Mouse (Mus musculus) testis, postnatal 14 days (tissue): ENCODE data around the gene Fancc.
"Not testable (repeated sequence)": the region's sequence is repeated elsewhere in the genome, so short reads cannot be mapped to it uniquely, and the experiment has no call there.

Experiments used
- DNase-seq: peaks from one replicate; pipeline ENCODE4 v3.0.0; 2021; ENCODE audit warnings: low spot score

Gene Fancc

DNA sequence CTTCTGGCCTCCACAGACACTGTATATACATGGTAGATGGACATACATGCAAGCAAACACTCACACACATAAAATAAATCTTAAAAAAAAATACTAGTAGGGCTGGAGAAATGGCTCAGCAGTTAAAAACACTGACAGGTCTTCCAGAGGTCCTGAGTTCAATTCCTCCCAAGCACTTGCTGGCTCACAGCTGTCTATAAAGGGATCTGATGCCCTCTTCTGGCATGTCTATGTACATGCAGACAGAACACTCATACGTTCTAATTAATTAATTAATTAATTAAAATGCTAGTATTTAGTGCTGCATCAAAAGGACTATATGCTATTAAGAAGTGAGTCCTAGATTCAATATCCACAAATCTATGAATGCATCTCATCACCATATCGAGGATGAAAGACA, 78.9 kb downstream of the Fancc start:
- DNase-seq: no peak

DNA sequence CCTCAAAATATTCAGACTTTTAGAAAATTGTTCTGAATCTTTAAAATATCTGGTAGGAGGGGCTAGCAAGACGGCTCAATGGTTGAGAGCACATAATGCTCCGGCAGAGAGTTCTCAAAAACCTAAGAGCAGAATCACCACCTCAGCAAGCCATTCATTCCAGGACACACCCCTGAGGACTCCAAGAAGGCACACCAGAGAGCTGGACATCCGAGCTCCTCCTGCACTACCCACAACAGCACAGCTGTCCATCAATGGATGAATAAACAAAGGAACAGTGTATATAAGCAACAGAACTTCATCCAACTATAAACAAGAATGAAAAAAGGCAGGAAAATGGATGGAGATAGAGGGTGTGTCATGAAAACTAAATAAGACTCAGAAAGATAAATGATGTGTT, 80.3 kb downstream of the Fancc start:
- no peak for DNase-seq

DNA sequence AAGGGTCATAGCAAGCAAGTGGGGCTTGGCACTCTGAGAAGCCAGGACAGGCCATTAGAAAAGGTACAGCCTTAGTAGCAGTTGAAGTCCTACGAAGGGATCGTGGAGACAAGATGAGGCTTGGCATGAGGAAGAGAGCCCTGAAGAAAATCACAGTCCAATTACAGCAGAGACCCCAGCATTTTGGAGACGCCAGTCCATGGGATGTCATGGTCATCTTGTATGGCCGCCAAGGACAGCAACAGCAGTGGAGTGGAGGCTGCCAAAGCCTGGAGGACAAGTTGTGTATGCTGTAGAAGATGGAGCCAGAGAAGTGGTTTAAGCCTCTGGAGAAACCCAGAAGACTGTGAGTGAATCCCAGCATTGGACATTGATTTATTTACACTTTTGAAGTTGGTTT, 84.4 kb downstream of the Fancc start:
- no peak for DNase-seq

DNA sequence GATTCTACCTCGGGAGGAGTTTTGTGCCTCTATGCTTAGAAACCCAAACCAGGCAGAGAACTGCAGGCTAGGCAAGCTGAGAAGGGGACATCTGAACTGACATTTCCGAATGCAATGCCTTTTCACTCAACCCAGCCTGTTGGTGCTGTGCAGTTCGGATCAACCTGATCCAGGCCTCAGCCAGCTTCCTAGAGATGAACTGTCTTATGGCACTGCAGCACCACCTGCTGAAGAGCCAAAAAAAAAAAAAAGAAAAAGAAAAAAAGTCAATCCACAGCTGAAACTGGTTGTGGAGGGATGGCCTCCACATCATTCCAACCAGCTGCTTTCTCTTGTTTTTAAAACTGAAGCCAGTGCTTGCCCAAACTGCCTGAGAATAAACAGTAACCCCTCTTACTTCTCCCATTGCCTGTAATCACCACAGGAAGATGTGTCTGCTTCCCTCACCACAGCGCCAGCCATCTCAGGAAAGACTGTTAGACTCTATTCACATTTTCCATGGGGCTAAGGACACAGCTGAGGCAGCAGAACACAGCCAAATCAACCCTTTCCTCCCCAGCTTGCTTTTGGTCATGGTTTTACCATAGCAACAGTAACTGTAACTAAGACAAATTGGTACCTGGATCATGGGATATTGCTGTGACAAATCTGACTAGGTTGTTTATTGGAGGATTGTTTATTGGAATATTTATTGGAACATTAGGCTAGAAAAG, 85.6 kb downstream of the Fancc start:
- no peak for DNase-seq

DNA sequence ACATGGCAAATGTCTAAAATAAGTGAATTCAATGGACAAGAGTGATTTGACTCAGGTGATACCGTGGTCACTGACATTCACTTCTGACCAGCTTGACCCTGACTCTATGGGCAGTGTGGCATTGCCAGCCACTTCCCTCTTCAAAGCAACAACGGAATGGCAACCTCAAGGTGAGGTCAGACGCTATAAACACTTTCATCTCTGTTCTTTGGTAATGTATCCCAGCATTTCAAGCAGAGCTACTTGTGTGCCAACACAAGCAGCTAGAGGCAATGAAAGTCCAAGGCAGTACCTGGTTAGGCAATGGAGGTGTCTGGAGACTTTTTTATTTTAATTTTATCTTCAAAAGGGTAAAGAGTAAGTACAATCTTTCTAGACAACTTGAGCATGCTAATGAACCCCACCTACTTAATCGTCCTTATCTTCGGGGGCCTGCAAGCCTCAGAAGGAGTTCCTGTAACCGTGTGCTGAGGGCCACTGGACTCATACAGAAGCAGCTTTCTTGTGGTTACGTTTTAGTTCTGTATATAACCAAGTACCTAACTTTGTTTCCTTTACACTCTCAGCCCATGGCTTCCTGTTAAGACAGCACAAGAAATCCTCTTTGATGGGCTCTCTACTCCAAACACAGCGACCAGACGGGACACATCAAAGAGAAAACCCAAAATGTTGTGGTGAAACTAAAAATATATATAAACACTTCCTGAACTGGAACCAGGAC, 86.3 kb downstream of the Fancc start:
- DNase-seq: no peak

DNA sequence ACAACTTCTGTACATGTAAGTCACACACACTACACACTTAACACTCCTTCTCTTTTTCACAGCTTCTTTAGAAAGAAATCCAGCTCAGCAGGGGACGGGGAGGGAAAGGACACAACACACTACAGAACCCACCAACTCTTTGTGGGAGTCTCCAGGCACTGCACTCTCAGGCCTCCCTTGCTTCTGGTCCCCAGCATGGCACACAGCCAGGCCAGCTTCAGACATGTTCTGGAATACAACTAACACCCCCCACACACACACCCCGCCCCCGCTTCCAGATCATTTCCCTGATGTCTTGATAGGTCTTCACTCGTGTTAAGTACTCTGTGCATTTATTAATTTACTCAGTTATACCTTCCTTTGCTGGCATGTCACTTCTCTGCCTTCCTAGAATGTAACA, 91.9 kb downstream of the Fancc start:
- no peak for DNase-seq

DNA sequence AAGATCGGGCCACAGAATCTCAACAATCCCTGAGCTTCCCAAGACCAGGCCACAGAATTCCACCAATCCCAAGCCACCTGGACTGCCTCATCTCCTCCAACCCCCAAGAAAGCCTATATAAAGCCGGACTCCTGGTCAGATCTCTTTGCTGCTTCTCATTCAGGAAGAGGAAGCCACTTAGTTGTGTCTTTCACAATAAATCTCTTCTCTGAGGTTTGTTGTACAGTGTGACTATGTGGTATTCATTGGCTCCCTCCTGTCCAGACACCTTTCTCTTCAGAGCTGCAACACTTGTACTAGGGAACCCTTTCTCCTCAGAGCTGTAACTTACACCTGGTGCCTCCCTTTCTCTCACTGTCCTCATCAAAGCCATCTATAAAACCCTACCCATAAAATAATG, 92.4 kb downstream of the Fancc start:
- no peak for DNase-seq

DNA sequence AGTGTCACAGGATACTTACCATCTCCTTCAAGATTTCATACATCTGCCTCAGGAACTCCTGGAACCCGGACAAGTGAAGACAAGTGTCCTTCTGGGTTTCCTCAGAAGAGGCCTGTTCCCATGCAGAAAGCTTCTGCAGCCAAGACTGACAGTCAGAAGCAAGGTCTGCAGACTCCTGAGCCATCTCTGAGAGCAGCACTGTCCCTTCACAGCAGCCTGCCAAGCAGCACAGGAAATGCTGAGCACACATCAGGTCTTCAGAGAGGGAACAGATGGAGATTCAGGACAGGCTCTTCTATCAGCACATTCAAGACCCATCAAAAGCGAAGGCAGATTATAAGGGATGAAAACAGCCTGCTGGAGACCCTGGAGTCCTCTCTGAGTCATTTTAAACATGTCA, 94.3 kb downstream of the Fancc start:
- DNase-seq: no peak

DNA sequence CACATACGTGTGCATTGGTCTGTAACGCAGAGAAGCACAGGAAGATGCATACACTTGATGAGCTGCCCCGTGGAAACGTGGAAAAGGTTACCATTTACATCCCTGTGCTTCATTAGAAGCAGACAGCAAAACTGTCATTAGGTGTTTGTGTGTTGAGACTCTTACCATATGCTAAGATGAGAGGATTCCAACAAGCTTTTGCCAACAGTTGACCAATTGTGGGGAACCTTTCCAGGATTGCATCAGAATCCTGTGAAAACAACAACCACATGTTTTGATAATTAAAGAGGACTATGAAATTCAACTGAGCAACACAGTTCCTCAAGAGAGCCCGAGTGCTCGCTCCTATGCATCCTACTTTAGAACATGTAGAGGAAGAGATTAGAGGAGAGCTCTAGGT, 97.0 kb downstream of the Fancc start:
- no peak for DNase-seq

DNA sequence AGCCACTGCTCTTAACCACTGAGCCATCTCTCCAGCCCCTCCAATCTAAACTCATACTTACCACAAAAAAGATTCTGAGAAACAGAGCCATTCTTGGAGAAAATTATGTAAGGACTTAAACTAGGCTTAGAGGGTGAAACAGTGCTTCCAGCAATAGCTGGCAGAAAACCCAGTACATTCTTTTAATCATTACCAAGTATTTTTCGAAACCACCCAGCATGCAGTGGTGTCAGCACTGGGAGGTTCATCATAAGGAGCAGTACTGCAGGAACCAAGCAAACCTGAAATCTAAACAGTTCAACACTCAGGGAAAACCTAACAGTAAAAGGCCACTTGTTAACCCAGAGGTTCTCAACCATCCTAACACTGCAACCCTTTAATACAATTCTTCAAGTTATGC, 99.7 kb downstream of the Fancc start:
- DNase-seq: no peak

DNA sequence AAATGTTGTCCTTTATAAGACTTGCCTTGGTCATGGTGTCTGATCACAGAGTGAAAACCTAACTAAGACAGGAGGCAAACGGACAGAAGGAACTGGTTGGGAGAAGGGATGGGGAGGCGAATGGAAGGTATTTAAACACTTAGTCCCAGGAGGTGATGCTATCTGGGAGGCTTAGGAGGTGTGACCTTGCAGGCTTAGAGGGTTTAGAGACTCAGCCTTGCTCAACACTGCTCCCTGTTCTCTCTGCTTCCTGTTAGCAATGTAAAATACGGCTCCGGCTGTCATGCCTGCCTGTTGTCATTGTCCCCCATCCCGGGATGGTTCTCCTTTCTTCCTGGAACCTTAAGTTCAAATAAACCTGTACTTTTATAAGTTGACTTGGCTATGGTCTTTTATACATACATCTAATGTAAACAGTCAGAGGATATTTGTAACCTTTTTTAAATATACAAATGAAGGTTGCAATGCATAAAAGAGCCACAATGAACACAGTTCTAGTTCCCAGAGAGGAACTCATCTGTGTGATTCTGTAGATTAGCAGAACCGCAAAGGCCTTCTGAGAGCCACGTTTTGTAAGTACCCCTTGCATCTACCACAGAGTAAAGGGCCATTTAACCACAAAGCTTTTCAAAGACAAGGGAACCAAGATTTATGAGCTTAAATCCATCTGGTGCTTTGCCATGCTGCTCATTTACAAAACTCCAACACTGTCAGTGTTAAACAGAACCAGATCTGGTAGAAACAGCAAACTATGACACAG, 102.6 kb downstream of the Fancc start:
- no peak for DNase-seq

DNA sequence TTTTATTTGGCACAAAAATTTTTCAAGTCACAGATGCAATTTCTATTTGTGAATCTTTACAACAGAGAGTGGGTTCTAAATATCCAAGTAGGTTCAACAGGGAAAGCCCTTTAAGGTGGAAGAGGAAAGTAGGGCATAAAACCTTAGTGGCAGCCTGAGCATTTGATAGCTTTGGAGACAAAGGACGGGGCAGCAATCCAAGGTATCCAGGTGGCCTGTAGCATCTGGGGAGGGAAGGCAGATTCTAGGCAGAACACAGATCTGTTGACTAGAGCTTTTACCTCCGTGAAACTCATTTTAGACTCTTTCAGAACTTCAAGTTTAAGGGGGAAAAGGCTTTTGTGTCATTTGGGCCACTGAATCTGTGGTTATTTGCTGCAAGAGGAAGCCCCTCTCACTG, 111.8 kb downstream of the Fancc start:
- DNase-seq: no peak

DNA sequence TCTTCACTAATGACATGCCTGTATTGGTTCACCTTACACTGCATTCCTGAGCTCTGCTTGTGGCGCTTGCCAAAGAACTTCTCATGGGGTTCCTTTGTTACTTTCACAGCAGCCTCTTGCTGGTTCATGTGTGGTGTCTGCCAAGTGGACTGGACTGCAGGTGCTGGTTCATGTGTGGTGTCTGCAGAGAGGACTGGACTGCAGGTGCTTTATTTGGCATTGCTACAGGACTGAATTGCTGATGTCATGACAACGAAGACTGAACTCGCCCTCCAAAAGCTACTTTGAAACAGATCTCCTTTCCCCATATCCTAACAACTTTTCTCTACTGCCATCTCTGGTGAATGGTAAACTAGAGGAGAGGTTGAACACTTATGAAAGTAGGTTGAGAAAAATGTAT, 112.3 kb downstream of the Fancc start:
- no peak for DNase-seq

DNA sequence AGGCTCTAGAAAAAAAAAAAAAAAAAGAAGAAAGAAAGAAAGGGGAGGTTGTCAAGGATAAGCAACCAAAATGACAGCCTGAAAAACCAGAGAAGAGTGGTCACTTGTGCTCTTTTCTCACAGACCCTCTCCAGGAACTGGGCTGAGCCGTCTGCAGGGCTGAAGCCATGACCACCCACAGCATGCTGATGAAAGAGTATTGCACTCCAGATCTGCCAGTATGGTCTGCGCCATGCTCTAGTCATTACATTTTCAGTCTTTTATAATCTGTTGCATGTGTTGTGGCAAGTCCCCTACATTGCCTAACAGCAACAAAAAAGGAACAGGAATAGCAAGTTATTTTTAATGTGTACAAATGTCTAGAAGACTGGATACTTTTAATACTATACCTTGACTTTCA, 114.9 kb downstream of the Fancc start:
- no peak for DNase-seq

DNA sequence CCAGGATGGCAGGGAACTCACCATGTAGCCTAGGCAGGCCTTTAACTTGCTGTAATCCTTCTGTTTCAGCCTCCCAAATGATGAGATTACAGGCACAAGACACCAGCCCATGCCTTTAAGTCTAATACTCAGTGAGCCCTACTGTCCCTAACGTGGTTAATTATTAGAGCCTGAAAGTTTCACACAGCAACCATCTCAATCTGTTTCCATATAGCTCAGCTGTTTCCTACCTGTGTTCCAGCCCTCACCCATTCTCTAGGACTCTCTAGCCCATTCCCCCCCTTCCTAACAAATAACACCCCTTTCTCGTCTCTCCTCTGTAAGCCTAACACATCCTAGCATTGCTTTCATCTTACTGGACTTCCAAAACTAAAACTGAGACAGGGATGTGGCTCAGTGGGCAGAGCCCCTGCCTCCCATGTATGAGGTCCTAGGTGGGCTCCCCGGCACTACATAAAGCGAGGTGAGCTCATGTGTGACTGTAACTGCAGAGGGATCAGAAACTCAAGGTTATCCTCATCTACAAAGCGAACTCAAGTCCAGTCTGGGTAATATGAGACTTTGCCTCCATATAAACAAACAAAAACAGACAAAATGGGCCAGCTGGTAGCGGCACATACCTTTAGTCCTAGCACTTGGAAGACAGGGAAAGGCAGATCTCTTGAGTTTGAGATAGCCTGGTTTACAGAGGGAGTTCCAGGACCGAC, 123.5 kb downstream of the Fancc start:
- DNase-seq: no peak

DNA sequence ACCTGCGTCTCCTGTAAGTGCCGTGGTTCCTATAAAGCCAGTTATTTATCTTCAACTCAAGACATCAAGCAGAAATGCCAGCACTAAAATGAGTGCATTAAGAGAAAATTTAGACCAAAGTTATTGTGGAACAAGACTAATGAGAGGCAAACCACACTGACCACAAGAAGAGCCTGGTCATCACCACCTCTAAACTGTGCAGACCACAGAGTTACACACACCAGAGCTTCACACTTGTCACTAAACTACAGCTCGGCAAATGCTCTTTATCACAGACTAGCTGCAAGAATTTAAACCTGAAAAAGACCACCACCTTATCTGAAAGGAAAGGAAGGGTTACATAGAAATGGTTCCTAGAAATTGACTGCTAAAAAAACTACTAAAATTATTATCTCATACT, 135.3 kb downstream of the Fancc start:
- no peak for DNase-seq

DNA sequence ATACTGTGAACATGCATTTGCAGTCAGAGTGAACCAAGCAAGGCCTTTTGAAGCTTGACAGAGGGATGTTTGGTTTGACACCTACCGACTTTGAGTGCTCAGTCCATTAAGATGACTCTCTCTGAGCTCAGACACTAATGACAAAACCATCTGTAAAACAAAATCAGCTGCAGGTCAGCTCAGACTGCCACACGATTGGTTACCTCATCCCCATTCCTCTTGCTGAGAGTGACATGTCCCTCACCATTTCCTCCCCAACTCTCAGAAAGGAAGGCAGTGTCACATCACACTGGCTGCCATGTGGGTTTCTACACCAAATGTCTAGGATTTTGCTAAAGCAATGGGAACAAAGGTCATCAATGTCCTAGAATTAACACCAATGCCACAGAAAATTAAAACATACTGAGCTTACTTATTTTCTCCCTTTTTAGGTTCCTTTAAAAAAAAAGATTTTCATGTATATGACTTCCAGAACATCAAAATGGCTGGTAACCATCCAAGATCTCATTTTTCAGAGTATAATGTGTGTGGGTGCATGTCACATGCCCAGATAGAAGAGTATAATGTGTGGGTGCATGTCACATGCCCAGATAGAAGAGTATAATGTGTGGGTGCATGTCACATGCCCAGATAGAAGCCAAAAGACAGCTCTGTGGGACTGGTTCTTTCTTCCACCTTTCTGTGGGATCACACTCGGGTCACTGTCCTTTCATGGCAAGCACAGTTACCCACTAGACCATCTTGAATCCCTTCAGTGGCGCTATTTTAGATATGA, 136.8 kb downstream of the Fancc start:
- no peak for DNase-seq

DNA sequence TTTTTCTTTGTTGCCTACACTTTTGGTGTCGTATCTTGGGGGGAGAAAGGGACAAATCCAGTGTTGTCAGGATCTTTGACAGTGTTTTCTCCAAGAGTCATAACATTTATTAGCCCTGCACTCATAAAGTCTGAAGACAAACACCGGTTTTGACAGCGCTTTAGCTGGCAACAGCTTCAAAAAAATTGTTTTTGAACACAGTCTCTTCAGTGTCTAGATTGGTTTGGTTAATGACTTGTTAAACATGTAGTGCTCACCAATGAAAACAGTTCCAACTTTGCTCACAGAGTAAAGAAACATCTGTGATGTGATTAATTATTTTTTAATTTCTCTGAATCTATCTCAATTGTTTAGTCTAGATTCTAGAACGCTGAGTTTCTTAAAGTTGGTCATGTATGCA, 137.7 kb downstream of the Fancc start:
- DNase-seq: no peak

DNA sequence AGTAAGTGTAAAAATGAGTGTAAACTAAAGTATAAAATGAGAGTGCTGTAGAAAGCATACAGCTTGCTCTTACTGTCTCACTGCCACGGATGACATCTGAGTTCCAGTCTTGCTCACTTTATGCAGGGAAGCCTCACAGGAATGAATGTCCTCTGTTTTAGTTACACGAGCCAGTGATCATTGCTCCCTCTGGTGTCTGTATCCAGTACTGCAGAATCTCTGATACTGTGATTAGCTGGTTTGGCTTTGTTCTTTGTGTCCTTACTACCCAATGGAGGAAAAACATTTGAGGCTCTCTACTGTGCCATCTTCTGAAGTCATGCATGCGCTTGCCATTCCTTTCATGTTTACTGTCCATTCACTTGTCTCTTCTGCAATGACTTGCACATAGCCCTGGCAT, 140.5 kb downstream of the Fancc start:
- DNase-seq: peak; percentile 31

DNA sequence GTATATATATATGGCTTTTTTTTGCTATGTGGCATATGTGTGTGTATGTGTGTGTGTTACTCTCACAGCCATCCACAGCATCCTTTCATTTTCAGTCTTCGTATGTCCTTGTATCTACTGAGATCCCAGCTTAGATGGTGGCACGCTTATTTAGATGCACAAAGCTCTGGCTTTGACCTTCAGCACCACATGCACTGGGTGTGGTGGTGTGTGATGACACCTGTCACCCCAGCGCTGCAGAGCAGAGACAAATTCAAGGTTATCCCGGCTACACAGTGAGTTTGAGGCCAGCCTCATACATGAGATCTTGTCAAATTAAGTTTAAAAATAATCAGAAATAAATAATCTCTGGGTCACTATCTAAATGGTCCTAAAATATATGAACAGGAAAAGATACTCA, 141.0 kb downstream of the Fancc start:
- DNase-seq: no peak

DNA sequence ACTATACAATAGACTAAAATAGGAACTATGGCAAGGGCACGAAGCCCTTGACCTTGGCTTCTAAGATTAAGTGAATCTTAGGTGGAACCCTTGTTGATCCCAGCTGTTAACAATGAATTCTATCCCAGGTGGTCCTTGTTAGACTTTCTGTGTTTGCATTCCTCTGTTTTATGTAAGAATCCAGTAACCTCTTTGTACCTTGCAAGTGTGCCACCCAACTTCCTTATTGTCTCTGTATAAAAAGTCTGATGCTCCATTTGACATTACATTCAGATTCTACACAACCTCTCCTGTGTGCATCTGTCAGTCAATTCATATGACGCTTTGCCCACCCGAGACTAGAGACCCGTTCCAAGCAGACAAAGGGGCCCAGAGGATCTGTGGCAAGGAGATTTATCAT, 143.8 kb downstream of the Fancc start:
- not testable (repeated sequence) for DNase-seq

DNA sequence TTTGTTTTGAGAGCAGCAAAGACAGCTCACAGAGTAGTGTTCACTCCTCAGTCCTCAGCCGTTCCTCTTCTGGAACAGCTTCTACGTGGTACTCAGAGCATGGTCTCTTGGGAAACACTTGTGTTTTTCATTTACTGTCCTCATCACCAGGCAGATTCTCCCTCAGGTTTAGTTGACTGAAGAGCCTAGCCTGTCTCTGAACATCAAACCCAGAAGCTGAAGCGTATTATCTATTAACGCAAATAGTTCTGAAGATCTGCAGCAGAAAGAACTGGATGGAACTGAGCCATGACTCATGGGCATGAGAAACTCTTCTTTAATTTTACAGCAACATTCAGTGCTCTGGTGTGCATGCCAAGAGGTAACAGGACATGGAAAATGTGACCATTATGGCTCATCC, 147.0 kb downstream of the Fancc start:
- DNase-seq: no peak
